Mouse (Mus musculus) intestine, embryonic 15.5 days (tissue): ENCODE data around the gene Dtwd1. TPM values are rescaled to one million over a fixed set of nuclear protein-coding genes. Genes with fewer than 3 reads are reported as not detected.

Source experiments
- ATAC-seq: fragments of 200-750 bp; cut with Nextera tagmentation; 2 replicates; pipeline ENCODE4 v1.8.0; 2017; ENCODE audit warnings: moderate TSS enrichment, moderate library complexity
- H3K27ac ChIP-seq: fragments of 300-500 bp; sonication (generic); 2 replicates; pipeline ENCODE4 v1.5.1; 2015; ENCODE audit warnings: mild to moderate bottlenecking, inconsistent platforms
- H3K27me3 ChIP-seq: fragments of 300-500 bp; sonication (generic); replicated peaks from 2 replicates; pipeline ENCODE4 v1.6.1; 2015; ENCODE audit warnings: inconsistent platforms
- H3K36me3 ChIP-seq: fragments of 300-500 bp; sonication (generic); 2 replicates; pipeline ENCODE4 v1.6.1; 2015; ENCODE audit warnings: inconsistent platforms
- H3K4me1 ChIP-seq: fragments of 300-500 bp; sonication (generic); replicated peaks from 2 replicates; pipeline ENCODE4 v1.6.1; 2015; ENCODE audit warnings: inconsistent platforms
- H3K4me2 ChIP-seq: fragments of 300-500 bp; sonication (generic); replicated peaks from 2 replicates; pipeline ENCODE4 v1.6.1; 2015; ENCODE audit warnings: mild to moderate bottlenecking, inconsistent platforms
- H3K4me3 ChIP-seq: fragments of 300-500 bp; sonication (generic); replicated peaks from 2 replicates; pipeline ENCODE4 v1.5.1; 2015; ENCODE audit warnings: inconsistent platforms
- H3K9ac ChIP-seq: fragments of 300-500 bp; sonication (generic); 2 replicates; pipeline ENCODE4 v1.6.1; 2015; ENCODE audit warnings: inconsistent platforms
- H3K9me3 ChIP-seq: fragments of 300-500 bp; sonication (generic); 2 replicates; pipeline ENCODE4 v1.6.1; 2016; ENCODE audit warnings: inconsistent platforms
- WGBS: fragments of 180-500 bp; shearing (Covaris S2); methylation state at CpG from one replicate; pipeline ENCODE4 v1.1.7; 2015; 5-methylcytosine and 5-hydroxymethylcytosine counted together
- polyA plus RNA-seq: library from polyadenylated mRNA; unstranded; fragments of >200 nt; fragmentation: Nextera tagmentation; extraction: Ambion mirVana; gene quantifications from 2 replicates; pipeline ENCODE4 v1.2.1, GENCODE M21; 2015

Gene Dtwd1
- 26.7 and 27.0 TPM in 2 replicates for polyA plus RNA-seq

DNA sequence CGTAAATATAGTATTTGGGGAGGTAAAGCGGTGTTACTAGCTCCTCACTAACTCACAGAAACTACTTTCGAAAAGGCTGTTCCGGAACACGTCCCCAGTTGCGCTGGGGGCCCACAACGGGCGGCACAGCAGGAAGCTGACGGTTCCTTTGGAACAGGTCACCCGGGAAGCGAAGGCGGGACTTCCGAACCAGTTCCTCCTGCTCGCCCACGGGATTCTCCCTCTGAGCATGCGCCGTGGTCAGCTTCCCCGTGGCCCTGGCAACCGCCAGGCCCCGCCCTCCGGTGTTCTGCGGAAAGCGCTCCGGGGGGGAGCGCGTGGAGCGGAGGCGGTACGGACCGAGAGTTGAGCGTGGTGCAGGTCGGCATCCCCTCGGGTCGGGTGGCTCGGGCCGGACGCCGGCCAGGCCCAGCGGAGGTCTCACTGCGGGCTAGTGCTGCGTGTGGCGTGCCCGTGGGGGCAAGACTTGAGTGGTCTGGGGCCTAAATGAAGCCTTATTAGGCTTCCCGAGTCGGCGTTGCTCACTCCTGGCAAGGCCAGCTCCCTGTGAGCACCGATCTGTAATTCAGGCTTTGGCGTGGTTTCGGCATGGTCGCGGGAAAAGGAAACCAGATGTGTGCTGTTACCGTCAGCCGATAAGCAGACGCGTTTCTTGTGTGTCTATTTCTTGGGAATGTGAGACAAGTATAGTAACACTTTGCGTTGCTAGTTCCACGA is at the start of gene Dtwd1, which contains the start of gene Fam227b:
Gene Dtwd1 (plus strand): TSS at position 287 of the 717 bp plus-strand sequence.
Gene Fam227b (minus strand): TSS at position 150 of the 717 bp plus-strand sequence.
- peak; percentile 100 for ATAC-seq

GRCm38 (mm10) chr2:126147723-126148122 is 4.2 kb upstream of the Dtwd1 start:
- Histone ChIP-seq H3K36me3 (no peaks in the 10 kb centered on the region), H3K9me3 (no peaks in the 10 kb centered on the region), H3K9ac (no peak overlapping the region), H3K4me1 (no peaks in the 10 kb centered on the region), H3K27me3 (no peaks in the 10 kb centered on the region; the same call in 1 of the 2 replicates), H3K4me2 (no peak overlapping the region), H3K27ac (no peak overlapping the region), H3K4me3 (no peak overlapping the region)
- ATAC-seq: no peak

More for the DNA sequence above, at the start of gene Dtwd1, which contains the start of gene Fam227b:
- H3K27ac ChIP-seq: peak within 1 kb of the TSS; percentile 92
- WGBS: under 1% methylated on average over 57 of the region's 57 CpGs
- peak within 1 kb of the TSS; percentile 59 for H3K4me2 ChIP-seq
- H3K4me3 ChIP-seq: peak within 1 kb of the TSS; percentile 87
- no peaks in the 10 kb centered on the region for H3K9me3 ChIP-seq
- H3K36me3 ChIP-seq: no peaks in the 10 kb centered on the region
- H3K27me3 ChIP-seq: no peaks in the 10 kb centered on the region
- no peaks in the 10 kb centered on the region for H3K4me1 ChIP-seq
- peak within 1 kb of the TSS; percentile 96 for H3K9ac ChIP-seq

DNA sequence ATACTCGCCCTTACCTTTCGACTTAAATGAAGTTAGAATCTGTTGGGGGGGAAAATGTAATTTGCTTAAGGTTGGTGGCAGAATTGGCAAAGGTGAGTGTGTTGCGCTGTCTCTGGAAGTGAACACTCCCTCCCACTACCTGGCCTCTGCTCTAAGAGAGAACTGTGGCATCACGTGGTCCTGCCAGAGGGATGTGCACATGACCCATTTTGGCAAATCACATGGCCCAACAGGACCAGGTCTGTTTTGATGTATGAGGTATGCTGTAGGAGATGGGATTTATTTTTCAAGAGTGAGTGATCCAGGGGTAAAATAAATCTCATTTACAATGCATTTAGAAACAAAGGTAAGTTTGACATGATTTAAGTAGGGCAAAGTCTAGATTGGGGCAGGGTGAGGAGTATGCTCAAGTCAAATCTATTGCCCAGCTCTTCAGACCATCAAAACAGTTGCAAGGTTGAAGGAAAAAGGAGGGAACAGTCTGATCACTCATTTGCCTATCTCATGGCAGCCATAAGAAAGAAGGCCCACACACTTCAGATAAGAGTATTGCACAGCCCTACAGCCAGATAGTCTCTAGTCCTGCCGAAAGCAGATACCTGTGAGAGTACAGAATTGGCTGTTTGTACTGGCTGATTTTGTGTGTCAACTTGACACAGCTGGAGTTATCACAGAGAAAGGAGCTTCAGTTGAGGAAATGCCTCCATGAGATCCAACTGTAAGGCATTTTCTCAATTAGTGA is 13.5 kb downstream of the Dtwd1 start:
- Histone ChIP-seq H3K36me3 (no peaks in the 10 kb centered on the region), H3K4me1 (no peaks in the 10 kb centered on the region), H3K4me3 (no peak overlapping the region), H3K27me3 (no peaks in the 10 kb centered on the region), H3K9ac (no peak overlapping the region), H3K27ac (no peak overlapping the region), H3K9me3 (no peaks in the 10 kb centered on the region), H3K4me2 (no peak overlapping the region)
- 91% methylated on average over 5 of the region's 5 CpGs for WGBS
- ATAC-seq: peak; percentile 79

- H3K4me3 ChIP-seq: no peak overlapping the region
- H3K4me1 ChIP-seq: no peaks in the 10 kb centered on the region
- H3K9me3 ChIP-seq: no peaks in the 10 kb centered on the region
- no peak overlapping the region for H3K4me2 ChIP-seq
- H3K27me3 ChIP-seq: no peaks in the 10 kb centered on the region
- no peak for ATAC-seq
- no peak overlapping the region for H3K9ac ChIP-seq
- no peaks in the 10 kb centered on the region for H3K36me3 ChIP-seq
- no peak overlapping the region for H3K27ac ChIP-seq
Observed at GRCm38 (mm10) chr2:126166335-126166734, 14.4 kb downstream of the Dtwd1 start.

DNA sequence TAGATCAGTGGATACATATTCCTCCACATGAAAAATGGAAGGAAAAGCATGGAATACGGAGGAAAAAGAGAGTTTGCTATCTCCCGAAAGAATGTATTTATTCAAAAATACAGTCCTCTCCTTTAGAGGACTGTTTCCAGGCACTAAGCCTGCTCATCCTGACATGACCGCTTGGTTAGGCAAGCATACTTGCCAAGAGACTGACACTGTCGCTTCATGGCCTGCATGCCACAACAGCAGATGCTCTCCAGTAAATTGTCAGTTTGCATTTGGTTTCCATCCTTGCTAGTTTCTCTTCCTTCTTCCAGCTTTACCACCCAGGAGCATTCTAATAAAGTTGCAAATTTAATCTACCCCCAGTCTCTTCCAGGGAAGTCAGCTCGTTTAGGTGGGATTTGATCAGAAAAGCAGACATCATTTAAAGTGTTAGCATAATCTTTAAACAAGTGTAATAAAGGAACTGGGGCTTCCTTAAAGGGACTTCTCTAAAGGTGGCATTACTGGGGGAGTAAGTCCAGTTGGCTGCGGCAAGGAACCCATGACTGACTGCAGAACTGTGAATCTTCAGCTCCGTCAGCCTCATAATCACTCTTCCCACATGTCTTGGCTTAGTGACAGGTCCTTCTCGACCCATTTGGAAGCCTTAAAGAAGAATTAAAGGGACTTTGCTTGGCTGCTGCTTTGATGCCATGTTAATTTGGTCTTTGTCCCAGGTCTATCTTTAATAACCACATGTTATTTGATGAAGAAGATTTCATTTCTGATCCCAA is 15.1 kb downstream of the Dtwd1 start:
- Histone ChIP-seq H3K4me1 (no peaks in the 10 kb centered on the region), H3K4me3 (no peak overlapping the region), H3K36me3 (no peaks in the 10 kb centered on the region), H3K9me3 (no peaks in the 10 kb centered on the region), H3K27ac (no peak overlapping the region), H3K4me2 (no peak overlapping the region), H3K9ac (no peak overlapping the region), H3K27me3 (no peaks in the 10 kb centered on the region)
- no peak for ATAC-seq
- WGBS: 86% methylated on average over 8 of the region's 8 CpGs

DNA sequence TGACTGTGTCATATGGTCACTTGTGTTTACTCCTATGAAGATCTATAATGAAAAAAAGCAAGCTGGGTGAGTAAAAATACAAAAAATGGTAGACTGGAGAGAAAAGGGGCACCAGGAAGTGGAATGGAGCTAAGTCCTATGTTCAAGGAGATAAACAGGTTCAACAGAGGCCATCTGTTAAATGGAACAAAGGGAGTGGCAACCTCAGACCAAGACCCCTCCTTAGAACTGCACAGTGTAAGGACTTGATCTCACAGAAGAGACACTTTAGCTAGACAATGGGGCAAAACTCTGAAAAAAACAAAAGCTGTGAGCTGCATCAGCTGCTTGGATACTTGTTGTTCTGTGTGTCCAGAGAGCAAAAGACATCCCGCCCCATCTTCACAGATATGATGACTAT is 19.5 kb downstream of the Dtwd1 start:
- WGBS: 95% methylated on average over 1 of the region's 1 CpGs
- Histone ChIP-seq H3K36me3 (no peaks in the 10 kb centered on the region), H3K9me3 (no peaks in the 10 kb centered on the region), H3K4me2 (no peak overlapping the region), H3K27me3 (no peaks in the 10 kb centered on the region), H3K4me3 (no peak overlapping the region), H3K4me1 (no peaks in the 10 kb centered on the region), H3K9ac (no peak overlapping the region), H3K27ac (no peak overlapping the region)
- no peak for ATAC-seq

DNA sequence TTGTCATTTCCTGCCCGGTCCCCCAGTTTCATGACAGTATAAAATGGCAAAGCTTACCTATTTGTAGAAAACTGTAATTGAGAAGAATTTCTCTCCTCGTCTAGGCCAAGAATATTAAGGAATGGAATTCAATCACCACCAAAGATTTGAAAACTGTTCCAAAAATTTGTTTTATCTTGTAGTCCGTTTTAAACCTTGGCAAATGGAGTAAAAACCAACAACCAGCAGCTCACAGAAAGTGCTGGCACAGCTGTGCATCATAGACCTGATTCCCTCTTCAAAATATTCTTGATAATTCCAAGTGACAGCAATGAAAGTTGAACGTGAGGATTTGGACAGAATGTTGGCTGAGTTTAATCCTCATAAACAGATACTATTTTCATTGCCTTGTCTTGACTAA is 39.4 kb downstream of the Dtwd1 start:
- ATAC-seq: no peak
- no peak overlapping the region for H3K4me2 ChIP-seq
- no peak overlapping the region for H3K27ac ChIP-seq
- H3K4me3 ChIP-seq: no peak overlapping the region
- H3K36me3 ChIP-seq: no peaks in the 10 kb centered on the region
- 74% methylated on average over 4 of the region's 4 CpGs for WGBS
- no peaks in the 10 kb centered on the region for H3K27me3 ChIP-seq
- H3K4me1 ChIP-seq: no peaks in the 10 kb centered on the region
- no peaks in the 10 kb centered on the region for H3K9me3 ChIP-seq
- H3K9ac ChIP-seq: no peak overlapping the region

DNA sequence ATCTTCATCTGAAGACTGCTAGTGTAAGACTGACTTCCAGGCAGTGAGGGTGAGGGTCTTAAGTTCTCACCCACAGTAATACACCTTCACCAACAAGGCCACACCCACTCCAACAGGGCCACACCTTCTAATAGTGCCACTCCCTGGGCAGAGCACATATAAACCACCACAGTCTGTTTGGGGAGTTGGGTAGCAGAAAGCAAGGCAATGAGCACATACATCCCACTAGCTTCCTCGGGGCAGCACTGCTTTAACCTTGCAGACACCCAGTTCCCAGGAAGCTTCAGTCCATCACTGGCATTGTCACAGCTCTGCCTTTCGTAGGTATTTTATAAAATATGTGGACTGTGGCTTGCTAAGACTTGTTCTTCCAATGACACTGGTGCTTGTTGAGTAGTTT is 40.2 kb downstream of the Dtwd1 start:
- H3K36me3 ChIP-seq: no peaks in the 10 kb centered on the region
- H3K4me1 ChIP-seq: no peaks in the 10 kb centered on the region
- H3K9ac ChIP-seq: no peak overlapping the region
- WGBS: 88% methylated on average over 2 of the region's 2 CpGs
- H3K4me2 ChIP-seq: no peak overlapping the region
- no peak overlapping the region for H3K27ac ChIP-seq
- H3K9me3 ChIP-seq: no peaks in the 10 kb centered on the region
- ATAC-seq: no peak
- H3K27me3 ChIP-seq: no peaks in the 10 kb centered on the region
- H3K4me3 ChIP-seq: no peak overlapping the region

DNA sequence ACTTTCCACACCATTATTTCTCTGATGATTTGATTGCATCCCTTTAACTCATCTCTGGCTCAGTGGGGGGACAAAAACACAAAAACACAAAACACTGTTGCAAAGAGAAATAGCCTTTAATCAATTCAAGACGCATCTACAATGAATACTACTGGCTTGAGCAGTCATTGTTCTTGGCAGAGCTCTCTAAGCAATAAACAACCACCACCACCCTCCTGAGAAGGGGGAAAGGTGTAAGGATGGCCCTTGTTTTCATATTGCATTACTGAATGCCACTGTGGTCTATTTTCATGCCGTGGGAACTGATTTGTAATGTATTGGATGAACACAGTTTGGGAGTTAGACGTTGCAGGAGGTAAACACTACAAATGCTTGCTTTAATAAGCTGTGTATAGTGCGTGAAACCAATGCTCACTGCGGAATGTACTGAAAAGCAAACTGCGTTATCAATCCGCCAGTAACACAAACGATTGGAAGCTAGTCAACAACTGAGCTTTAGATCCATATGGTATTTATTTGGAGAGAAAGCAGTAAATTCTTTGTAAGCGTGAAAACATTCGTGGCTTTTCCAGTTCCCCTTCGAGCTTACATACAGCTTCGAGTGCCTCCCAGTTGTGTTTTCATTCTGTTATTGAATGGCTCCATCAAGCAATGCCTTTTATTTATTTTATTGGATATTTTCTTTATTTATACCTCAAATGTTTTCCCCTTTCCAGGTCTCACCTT is 43.9 kb downstream of the Dtwd1 start:
- no peak overlapping the region for H3K9ac ChIP-seq
- 72% methylated on average over 12 of the region's 12 CpGs for WGBS
- no peak overlapping the region for H3K27ac ChIP-seq
- no peak overlapping the region for H3K4me3 ChIP-seq
- H3K27me3 ChIP-seq: no peaks in the 10 kb centered on the region
- ATAC-seq: no peak
- no peaks in the 10 kb centered on the region for H3K9me3 ChIP-seq
- no peaks in the 10 kb centered on the region for H3K36me3 ChIP-seq
- H3K4me1 ChIP-seq: no peaks in the 10 kb centered on the region
- no peak overlapping the region for H3K4me2 ChIP-seq

- Histone ChIP-seq H3K36me3 (no peaks in the 10 kb centered on the region), H3K9me3 (no peaks in the 10 kb centered on the region), H3K27me3 (no peaks in the 10 kb centered on the region), H3K4me1 (no peaks in the 10 kb centered on the region), H3K4me3 (no peak overlapping the region), H3K4me2 (no peak overlapping the region), H3K27ac (no peak overlapping the region), H3K9ac (no peak overlapping the region)
- no peak for ATAC-seq
- WGBS: 70% methylated on average over 3 of the region's 3 CpGs
Observed at GRCm38 (mm10) chr2:126198971-126199370, 47.0 kb downstream of the Dtwd1 start.

GRCm38 (mm10) chr2:126211011-126211680 is 59.2 kb downstream of the Dtwd1 start:
- no peaks in the 10 kb centered on the region for H3K4me1 ChIP-seq
- H3K27me3 ChIP-seq: no peaks in the 10 kb centered on the region
- H3K9ac ChIP-seq: no peak overlapping the region
- no peak overlapping the region for H3K27ac ChIP-seq
- 86% methylated on average over 6 of the region's 6 CpGs for WGBS
- no peak for ATAC-seq
- no peaks in the 10 kb centered on the region for H3K36me3 ChIP-seq
- no peaks in the 10 kb centered on the region for H3K9me3 ChIP-seq
- no peak overlapping the region for H3K4me3 ChIP-seq
- H3K4me2 ChIP-seq: no peak overlapping the region
